Mouse (Mus musculus) heart, postnatal 0 days (tissue): Measurements from ENCODE around the gene Trmt112. TPM values are rescaled to one million over a fixed set of nuclear protein-coding genes. Genes with fewer than 3 reads are reported as not detected.

Source experiments
- ATAC-seq: fragments of 200-750 bp; cut with Nextera tagmentation; 2 replicates; pipeline ENCODE4 v1.8.0; 2017; ENCODE audit warnings: low read depth, moderate number of reproducible peaks, moderate library complexity; ENCODE audit not compliant: insufficient read depth
- DNase-seq: peaks from one replicate; pipeline ENCODE4 v3.0.0-alpha.2; 2016; ENCODE audit warnings: low spot score
- H3K27ac ChIP-seq: fragments of 300-500 bp; sonication (generic); 2 replicates; pipeline ENCODE4 v1.5.1; 2014; ENCODE audit warnings: low read depth, mild to moderate bottlenecking
- H3K27me3 ChIP-seq: fragments of 300-500 bp; sonication (generic); 2 replicates; pipeline ENCODE4 v1.6.1; 2014; ENCODE audit warnings: low read length, mixed read lengths; ENCODE audit not compliant: control insufficient read depth, insufficient read depth
- H3K36me3 ChIP-seq: fragments of 300-500 bp; sonication (generic); replicated peaks from 2 replicates; pipeline ENCODE4 v1.6.1; 2014; ENCODE audit warnings: low read length, mixed read lengths; ENCODE audit not compliant: control insufficient read depth, insufficient read depth
- H3K4me1 ChIP-seq: fragments of 300-500 bp; sonication (generic); 2 replicates; pipeline ENCODE4 v1.6.1; 2014; ENCODE audit warnings: antibody characterized with exemption; ENCODE audit not compliant: control insufficient read depth, insufficient read depth
- H3K4me2 ChIP-seq: fragments of 300-500 bp; sonication (generic); 2 replicates; pipeline ENCODE4 v1.6.1; 2014; ENCODE audit warnings: low read depth, mild to moderate bottlenecking, low read length, moderate library complexity
- H3K4me3 ChIP-seq: fragments of 300-500 bp; sonication (generic); 2 replicates; pipeline ENCODE4 v1.5.1; 2014; ENCODE audit warnings: low read depth, low read length
- H3K9ac ChIP-seq: fragments of 300-500 bp; sonication (generic); replicated peaks from 2 replicates; pipeline ENCODE4 v1.6.1; 2014; ENCODE audit warnings: low read depth, low read length, mixed read lengths
- H3K9me3 ChIP-seq: fragments of 300-500 bp; sonication (generic); replicated peaks from 2 replicates; pipeline ENCODE4 v1.6.1; 2016; ENCODE audit warnings: low read length; ENCODE audit not compliant: control insufficient read depth
- CTCF ChIP-seq: IDR thresholded peaks from 2 replicates; pipeline ENCODE4 v1.5.1; 2016; ENCODE audit warnings: antibody characterized with exemption, control low read depth, low read depth
- EP300 ChIP-seq: IDR thresholded peaks from 2 replicates; pipeline ENCODE4 v1.6.1; 2016; ENCODE audit warnings: antibody characterized with exemption, low read depth
- WGBS: fragments of 180-500 bp; shearing (Covaris S2); extraction: QIAGEN DNeasy Blood & Tissue Kit; methylation state at CpG from one replicate; pipeline ENCODE4 v1.1.7; 2014; 5-methylcytosine and 5-hydroxymethylcytosine counted together
- polyA plus RNA-seq: library from polyadenylated mRNA; unstranded; fragments of >200 nt; fragmentation: Nextera tagmentation; extraction: Ambion mirVana; gene quantifications from 2 replicates; pipeline ENCODE4 v1.2.1, GENCODE M21; 2015
- total RNA-seq: library from RNA; depleted of rRNA; stranded (reverse); fragments of >200 nt; gene quantifications from 2 replicates; pipeline ENCODE4 v1.2.3, GENCODE M21; 2014; ENCODE audit warnings: low replicate concordance

The Trmt112 gene
- total and polyA plus RNA-seq, 2 experiments from 2014 or later = 57.6 to 61.9 TPM

GRCm38 (mm10) chr19:6920741-6921636 lies 11.5 kb downstream of the Trmt112 start:
- peak overlapping the region; percentile 90 for H3K4me2 ChIP-seq
- peaks cover 22% of the 10 kb centered on the region for H3K4me1 ChIP-seq
- ATAC-seq (no peak; the same call in 1 of the 2 replicates), DNase-seq (no peak)
- 2% methylated on average over 38 of the region's 48 CpGs for WGBS
- no peak for TF ChIP-seq CTCF
- TF ChIP-seq EP300 = no peak
- peak overlapping the region; percentile 96 for H3K27ac ChIP-seq
- H3K9me3 ChIP-seq = no peaks in the 10 kb centered on the region
- peak overlapping the region; percentile 94 for H3K9ac ChIP-seq
- H3K4me3 ChIP-seq = peak overlapping the region; percentile 86
- peaks cover 15% of the 10 kb centered on the region for H3K27me3 ChIP-seq
- 0 out of 2 replicates have a peak, but pooled peaks cover 8% of the 10 kb centered on the region for H3K36me3 ChIP-seq

GRCm38 (mm10) chr19:6921647-6922567 lies 12.4 kb downstream of the Trmt112 start, which contains the start of gene Esrra:
Gene Esrra, minus strand, starts transcription at chr19:6921813.
- DNase-seq (peak; percentile 99), ATAC-seq (peak; percentile 92)
- Histone ChIP-seq H3K9ac (peak within 1 kb of the TSS; percentile 94), H3K9me3 (no peaks in the 10 kb centered on the region), H3K36me3 (0 out of 2 replicates have a peak, but pooled peaks cover 8% of the 10 kb centered on the region), H3K4me3 (peak within 1 kb of the TSS; percentile 86), H3K27me3 (peaks cover 24% of the 10 kb centered on the region), H3K27ac (peak within 1 kb of the TSS; percentile 96), H3K4me2 (peak within 1 kb of the TSS; percentile 90), H3K4me1 (peaks cover 26% of the 10 kb centered on the region)
- under 1% methylated on average over 59 of the region's 66 CpGs for WGBS
- no peak for TF ChIP-seq CTCF
- TF ChIP-seq EP300 = peak; percentile 70; the same call in 1 of the 2 replicates

- H3K4me2 ChIP-seq = peak overlapping the region; percentile 90; the same call in 1 of the 2 replicates
- peak overlapping the region; percentile 91 for H3K27ac ChIP-seq
- H3K36me3 ChIP-seq = 0 out of 2 replicates have a peak, but pooled peaks cover 8% of the 10 kb centered on the region
- peaks cover 30% of the 10 kb centered on the region for H3K4me1 ChIP-seq
- H3K9ac ChIP-seq = peak overlapping the region; percentile 47; the same call in 1 of the 2 replicates
- H3K4me3 ChIP-seq = peak overlapping the region; percentile 86; the same call in 1 of the 2 replicates
- no peak for ATAC-seq
- 66% methylated on average over 6 of the region's 6 CpGs for WGBS
- H3K9me3 ChIP-seq = no peaks in the 10 kb centered on the region
- no peak for TF ChIP-seq CTCF
- TF ChIP-seq EP300 = no peak
- DNase-seq = no peak
- H3K27me3 ChIP-seq = peaks cover 36% of the 10 kb centered on the region
Measured at GRCm38 (mm10) chr19:6922901-6923735, 13.6 kb downstream of the Trmt112 start.

GRCm38 (mm10) chr19:6924461-6925306 lies 15.2 kb downstream of the Trmt112 start:
- H3K27ac ChIP-seq = no peak overlapping the region
- peaks cover 30% of the 10 kb centered on the region for H3K4me1 ChIP-seq
- no peak overlapping the region for H3K9ac ChIP-seq
- ATAC-seq (no peak), DNase-seq (peak; percentile 76)
- peaks cover 39% of the 10 kb centered on the region for H3K27me3 ChIP-seq
- TF ChIP-seq EP300 (no peak), CTCF (peak; percentile 73)
- H3K4me2 ChIP-seq = peak overlapping the region; percentile 39
- no peaks in the 10 kb centered on the region for H3K36me3 ChIP-seq
- H3K9me3 ChIP-seq = no peaks in the 10 kb centered on the region
- WGBS = 5% methylated on average over 39 of the region's 39 CpGs
- H3K4me3 ChIP-seq = peak overlapping the region; percentile 19
